Mouse (Mus musculus) mesoderm, embryonic 11.5 days (tissue): ENCODE measurements around the gene Ei24.

ENCODE experiments used
- DNase-seq: peaks from one replicate; pipeline ENCODE4 v3.0.0-alpha.2; 2012; ENCODE audit warnings: low read depth, low spot score

Gene Ei24

DNA sequence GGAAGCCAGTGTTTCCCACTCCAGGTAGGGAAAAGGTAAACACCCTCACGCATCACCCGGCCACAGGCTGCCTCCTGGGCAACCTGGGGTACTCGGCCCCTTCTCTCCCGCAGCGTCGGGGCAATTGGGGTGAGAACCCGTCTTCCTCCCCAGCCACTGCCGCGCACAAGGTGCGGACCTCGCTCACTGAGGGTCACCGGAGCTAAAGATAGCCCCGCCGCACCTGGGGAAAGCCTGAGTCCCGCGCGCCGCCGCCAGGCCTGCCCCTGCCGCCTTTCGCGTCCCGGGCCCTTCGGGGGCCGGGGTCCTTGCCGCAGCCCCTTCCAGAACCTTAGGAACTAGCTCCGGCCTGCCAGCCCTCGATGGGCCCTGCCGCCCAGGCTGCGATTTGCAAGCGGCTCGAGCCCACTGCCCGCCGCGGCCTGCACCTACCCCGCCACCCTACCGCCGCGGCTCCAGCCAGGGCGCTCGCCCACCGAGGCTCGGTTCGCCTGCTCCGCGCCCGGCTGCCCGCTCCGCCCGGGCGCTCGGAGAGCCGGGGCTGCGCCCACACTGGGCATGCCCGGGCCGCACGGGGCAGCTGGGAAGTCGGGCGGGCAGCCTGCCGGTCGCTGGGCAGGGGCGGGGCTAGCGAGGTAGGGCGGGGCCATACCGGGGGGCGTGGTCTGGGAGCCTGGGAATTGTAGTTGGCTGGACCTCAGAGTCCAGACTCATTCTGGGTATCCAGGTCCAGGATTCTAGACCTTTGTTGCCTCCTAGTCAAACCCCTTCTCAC is at the start of gene Ei24:
Ei24 (minus strand) TSS at position 613 of the 775 bp plus-strand sequence.
- DNase-seq = peak; percentile 82

DNA sequence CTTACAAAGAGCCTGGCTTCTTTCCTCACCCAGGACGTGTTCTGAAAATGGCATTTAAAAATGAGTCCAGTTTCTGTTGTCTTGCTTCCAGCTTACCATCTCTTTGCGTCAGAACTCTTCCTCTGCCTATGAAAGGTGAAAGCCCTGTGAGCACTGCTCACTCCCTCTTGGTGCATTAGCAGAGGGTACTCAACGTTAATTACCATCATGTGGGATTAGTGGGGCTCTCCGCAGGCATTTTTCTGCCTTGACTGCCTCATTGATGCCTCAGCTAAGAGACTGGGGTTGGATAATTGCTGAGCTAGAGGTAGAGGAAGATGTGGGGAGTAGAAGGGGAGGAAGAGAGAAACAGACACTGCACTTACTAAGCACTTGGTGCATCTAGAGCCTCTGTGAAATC is 49.2 kb upstream of the Ei24 start:
- DNase-seq = no peak

DNA sequence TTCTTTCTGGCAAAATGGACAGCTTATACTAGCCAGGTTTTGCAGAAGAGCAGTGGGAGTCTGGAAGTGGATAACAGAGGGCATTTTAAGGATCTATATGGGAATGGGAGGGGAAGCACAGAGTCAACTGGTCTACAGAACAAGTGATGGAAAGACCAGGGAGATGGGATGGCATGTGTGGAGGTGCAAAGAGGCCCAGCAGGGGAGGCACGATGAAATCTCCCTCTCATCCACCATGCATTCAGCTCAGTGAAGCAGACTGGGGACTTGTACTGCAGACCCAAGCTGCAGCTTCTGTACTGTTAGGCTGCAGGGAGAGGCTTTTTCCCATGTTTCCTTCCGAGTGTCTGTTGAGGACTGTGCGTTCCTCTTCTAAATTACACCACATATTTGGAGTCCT is 36.7 kb upstream of the Ei24 start:
- no peak for DNase-seq

- DNase-seq = peak; percentile 60
These were observed 36.1 kb upstream of the Ei24 start for GRCm38 (mm10) chr9:36833043-36833881.

DNA sequence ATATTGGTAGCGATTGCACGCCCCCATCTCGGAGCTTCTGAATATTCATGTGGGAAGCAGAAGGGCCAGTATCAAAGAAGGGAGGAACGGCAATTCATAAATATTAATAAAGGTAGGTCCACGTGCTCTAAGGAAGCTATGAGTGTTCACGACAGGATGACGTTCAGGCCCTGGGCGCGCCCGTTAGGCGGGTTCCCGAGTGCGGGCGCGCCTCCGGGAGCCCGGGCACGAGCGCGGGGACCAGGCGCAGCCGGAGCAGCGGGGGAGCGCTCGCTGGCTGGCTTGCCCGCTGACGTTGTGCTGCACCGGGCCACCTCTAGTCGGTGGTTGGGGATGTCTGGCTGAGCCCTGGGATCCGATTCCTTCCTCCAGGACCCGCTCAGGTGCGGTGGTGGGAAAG is 35.3 kb upstream of the Ei24 start:
- DNase-seq = peak; percentile 87

DNA sequence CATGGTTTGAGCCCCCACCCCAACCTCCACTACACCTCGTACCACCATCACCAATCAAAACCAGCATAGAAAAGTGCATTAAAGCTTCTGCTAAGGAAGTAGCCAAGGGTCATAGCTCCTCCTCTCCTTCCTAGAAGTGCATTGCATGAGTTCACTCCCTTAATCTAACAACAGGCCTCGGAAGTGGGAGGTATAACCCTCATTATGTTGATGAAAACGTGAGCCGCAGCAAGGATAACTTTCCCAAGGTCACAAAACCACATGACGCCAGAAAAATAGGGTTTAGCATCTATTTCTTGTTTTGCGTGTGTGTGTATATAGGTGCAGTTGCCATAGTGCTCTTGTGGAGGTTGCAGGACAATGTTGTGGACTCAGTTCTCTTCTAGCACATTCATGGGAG is 34.2 kb upstream of the Ei24 start:
- no peak for DNase-seq

- DNase-seq = no peak
These were observed 29.6 kb upstream of the Ei24 start for GRCm38 (mm10) chr9:36826612-36827363.

GRCm38 (mm10) chr9:36822024-36822423 is 24.8 kb upstream of the Ei24 start:
- no peak for DNase-seq

DNA sequence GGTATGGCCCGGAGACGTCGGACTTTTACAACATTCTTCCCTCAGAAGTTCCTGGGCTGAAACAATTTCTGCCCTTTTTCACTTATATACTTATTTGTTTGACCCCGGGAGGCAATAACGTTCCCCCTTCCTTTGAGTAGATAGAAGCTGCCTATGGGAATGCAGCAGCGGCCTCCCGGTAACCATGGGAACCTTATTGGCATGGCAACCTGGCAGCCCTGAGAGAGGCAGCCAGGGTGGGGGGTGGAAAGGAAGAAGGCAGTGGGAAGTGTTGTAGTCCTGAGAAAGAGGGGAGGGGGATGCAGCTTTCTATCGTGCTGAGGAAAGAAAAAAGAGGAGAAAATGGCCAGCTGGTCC is 24.4 kb upstream of the Ei24 start, which contains the start of gene Fez1:
Fez1 (plus strand) TSS at position 221 of the 357 bp plus-strand sequence.
- DNase-seq = peak; percentile 93

DNA sequence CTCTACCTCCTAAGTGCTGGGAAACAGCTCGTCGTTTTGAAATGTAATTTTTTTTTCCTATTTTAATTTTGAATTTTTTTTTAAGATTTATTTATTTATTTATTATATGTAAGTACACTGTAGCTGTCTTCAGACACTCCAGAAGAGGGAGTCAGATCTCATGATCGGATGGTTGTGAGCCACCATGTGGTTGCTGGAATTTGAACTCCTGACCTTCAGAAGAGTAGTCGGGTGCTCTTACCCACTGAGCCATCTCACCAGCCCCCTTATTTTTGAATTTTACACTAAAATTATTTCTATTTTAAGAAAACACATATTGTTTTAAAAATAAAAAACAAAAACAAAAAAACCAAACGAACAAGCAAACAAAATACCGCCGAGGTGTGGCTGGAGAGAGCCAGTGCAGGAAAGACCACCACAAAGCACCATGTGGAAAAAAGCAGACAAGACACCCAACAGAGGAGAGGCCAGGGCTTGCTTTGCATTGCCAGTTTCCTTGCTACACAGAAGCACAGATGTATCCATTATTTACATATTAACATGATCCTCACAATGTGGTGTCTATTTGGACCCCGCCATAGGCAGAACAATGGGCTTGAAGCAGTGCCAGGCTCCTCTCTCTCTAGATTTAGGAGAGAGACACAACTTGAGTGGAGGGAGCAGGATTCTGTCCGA is 23.9 kb upstream of the Ei24 start:
- peak; percentile 60 for DNase-seq

- peak; percentile 21 for DNase-seq
These were observed 21.7 kb upstream of the Ei24 start for GRCm38 (mm10) chr9:36818905-36819304.

GRCm38 (mm10) chr9:36814486-36814885 is 17.3 kb upstream of the Ei24 start:
- no peak for DNase-seq

GRCm38 (mm10) chr9:36808126-36808785 is 11.1 kb upstream of the Ei24 start:
- no peak for DNase-seq

DNA sequence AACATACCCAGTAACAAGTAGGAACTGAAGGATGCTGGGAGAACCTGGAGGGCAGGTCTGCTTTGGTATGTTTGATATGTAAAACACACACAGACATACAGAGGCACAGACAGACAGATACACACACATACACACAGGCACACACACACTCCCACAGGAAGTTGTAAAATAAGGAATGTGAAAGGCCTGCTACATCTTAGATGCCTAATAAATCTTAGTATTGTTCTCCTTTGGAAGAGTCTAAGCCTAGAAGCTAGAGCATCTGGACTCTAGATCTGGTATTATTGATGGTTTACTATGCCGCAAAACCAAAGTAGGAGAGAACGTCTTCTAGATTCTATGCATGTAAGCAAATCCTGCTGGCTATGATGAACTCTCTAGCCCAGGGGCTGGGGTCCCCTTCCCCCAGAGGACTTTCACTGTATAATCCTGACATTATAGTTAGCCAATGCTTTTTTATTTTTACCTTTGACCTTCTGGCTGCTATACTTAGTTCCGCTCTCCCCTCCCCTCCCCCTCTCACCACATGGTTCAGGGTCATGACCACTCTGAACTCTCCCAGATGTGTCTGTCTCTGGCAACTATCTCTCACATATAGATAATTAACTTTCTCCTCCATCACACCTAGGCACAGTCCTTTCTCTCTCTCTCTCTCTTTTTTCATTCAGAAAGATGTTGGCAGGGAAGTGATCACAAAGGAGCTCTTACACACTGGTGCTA is 8.2 kb upstream of the Ei24 start:
- no peak for DNase-seq

DNA sequence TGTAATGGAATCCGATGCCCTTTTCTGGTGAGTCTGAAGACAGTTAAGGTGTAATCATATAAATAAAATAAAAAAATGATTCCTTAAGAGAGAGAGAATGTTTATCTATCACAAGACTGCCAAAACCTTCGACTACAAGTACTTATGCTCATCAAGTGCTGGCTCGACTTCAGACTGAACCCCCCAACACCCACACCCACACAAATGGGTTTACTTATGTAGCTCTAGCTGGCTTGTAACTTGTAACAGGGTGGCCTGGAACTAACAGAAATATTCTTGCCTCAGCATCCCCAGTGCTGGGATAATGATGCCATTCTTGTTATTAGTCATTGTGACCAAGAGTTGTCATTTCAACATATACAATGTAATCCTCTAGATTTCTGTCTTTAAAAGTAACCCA is 6.7 kb upstream of the Ei24 start:
- DNase-seq = no peak

- DNase-seq = no peak
These were observed 6.2 kb upstream of the Ei24 start for GRCm38 (mm10) chr9:36803386-36803785.

GRCm38 (mm10) chr9:36802951-36803350 is 5.8 kb upstream of the Ei24 start:
- DNase-seq = no peak

GRCm38 (mm10) chr9:36801961-36802360 is 4.8 kb upstream of the Ei24 start:
- DNase-seq = no peak

- no peak for DNase-seq
These were observed 969 bp downstream of the Ei24 start for GRCm38 (mm10) chr9:36796224-36796623.

GRCm38 (mm10) chr9:36795556-36795955 is 1.6 kb downstream of the Ei24 start:
- no peak for DNase-seq
